Mouse (Mus musculus): ENCODE measurements around the gene Swsap1.
A peak's percentile ranks its signal among the peaks of the same experiment; 100 is the strongest.

Swsap1 gene

DNA sequence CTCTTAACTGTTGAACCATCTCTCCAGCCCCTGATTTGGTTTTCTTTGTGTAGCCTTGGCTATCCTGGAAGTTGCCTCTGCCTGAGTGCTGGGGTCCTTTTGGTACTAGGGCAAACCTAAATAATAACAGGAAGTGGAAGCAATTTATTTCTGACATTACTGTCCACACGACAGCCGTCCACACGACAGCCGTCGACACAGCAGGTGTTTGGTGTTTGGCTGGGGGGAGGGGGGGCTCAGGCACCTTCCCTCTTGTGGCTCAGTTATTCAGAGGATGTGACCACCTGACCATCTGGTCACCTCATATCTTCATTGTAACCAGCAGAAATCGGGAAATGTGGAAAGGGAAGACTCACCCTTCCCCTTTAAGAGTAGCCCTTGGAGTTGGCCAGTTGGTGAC is 13.3 kb downstream of the Swsap1 start:
- no peak for DNase-seq (ENCODE audit: low read depth)

DNA sequence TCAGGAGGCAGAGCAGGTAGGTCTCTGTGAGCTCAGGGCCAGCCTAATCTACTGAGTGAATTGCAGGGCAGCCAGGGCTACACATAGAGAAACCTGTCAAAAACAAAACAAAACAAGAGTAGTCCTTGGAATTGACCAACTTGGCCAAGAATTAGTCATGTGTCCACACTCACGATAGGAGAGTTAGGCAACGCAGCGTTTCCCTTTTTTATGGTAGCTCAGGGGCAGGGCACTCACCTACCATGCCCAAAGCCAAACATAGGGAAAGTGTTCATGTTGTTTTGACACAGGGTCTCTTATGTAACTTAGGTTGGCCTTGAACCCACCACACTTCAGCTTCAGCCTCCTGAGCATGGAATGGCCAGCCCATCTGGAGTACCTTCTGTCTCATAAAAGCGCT is 13.7 kb downstream of the Swsap1 start:
- no peak for DNase-seq (ENCODE audit: low read depth)

DNA sequence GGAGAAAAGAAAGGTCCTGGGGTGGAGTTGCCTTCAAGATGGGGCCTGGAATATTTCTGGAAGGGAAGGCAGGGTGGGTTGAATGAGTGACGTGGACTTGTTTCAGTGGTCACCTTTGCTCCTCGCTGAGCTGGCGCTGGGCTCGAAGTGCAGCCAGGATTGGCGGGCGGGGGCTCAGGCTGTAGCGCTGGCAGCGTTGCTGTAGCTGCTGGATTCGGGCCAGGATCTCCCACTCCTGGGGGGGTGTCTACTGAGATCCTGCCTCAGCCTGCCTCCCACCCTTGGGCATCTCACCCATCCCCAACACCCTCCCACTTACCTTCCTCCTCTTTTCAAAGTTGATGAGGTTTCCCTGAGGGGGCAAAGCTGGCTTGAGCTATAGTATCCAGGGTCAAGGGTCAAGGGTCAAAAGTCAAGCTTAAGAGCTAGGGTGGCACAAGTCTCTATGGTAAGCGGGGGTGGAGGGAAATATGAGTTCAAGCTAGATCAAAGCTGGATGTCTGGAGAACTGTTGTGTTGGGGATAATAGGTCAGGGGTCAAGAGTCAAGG is 21.1 kb downstream of the Swsap1 start:
- DNase-seq (ENCODE audit: low read depth) = no peak

DNA sequence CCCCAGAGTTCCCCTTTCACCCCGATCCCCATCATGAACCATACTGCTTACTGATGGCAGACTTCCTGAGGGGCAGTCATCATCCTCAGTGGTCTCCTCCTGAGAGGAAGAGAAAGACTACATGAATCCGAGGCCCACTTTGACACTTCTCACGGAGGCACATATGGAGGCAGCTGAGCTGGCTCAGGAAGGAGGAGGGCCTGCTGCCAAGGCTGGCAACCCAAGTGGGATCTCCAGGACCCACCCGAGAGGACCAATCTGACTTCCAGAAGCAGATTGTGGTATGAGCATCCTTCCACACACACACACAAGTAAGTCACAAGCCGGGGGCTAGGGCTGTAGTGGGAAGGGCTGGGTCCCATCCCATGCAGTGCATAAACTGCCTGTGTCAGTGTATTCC is 21.8 kb downstream of the Swsap1 start:
- DNase-seq (ENCODE audit: low read depth) = no peak

DNA sequence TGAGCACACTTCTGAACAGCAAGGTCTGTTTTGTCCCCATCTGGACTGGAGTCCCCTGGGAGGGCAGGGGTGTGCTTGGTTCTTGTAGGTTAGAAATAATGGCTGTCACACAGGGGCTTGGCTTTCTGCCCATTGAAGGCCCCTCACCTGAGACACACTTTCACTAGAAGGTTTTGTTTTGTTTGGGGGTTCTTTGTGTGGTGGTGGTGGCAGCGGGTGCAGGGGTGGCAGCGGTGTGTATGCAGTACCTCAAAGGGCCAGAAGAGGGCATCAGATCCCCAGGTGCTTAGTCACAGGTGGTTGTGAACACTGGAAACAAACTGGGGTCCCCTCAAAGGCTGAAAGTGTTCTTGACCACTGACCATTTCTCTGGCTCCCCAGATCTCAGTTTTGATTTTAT is 22.4 kb downstream of the Swsap1 start:
- no peak for DNase-seq (ENCODE audit: low read depth)

DNA sequence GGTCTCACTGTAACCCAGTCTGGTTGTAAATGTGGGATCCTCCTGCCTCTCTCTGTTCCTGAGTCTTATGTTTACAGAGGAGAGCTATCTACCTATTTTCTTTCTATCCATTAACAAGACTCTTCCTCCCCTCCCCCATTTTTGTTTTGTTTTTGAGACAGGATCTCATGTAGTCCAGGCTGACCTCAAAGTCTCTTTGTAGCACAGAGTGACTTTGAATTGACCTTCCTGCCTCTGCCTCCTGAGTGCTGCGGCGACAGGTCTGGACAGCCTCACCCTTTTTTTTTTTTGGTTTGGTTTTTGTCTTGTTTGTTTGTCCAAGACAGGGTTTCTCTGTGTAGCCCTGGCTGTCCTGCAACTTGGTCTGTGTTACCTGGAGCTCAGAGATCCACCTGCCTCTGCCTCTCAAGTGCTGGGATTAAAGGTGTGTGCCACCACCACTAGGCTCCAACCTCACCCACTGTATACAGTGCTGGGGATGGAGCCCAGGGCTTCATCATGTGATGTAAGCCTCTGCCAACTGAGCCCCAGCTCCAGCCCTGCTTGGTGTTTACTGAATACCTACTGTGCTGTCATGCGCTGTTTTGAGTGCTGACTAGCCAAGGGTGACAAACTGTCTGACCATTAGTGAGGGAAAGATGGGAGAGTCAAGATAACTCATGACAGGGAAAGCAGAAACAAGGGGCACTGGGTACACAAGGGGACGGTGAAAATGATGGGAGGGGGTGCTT is 23.0 kb downstream of the Swsap1 start:
- no peak for DNase-seq (ENCODE audit: low read depth)

DNA sequence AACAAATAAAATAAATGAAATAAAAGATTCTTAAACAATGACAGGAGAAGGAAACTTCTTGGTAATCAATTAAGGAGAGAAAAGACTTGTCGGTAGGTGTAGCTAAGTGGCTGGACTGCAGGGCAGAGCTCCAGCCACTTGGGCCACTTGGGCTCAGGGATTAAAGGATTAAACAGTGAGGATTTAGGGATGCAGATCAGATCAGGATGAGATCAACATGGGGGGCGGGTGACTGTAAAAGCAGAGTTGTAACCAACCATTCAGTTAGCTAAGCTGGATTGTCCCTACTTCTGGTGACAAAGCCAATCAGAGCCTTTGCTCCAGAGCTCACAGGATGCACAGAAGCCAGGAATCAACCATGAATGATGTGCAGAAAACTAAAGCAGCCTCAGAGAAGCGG is 28.4 kb downstream of the Swsap1 start:
- DNase-seq (ENCODE audit: low read depth) = no peak

DNA sequence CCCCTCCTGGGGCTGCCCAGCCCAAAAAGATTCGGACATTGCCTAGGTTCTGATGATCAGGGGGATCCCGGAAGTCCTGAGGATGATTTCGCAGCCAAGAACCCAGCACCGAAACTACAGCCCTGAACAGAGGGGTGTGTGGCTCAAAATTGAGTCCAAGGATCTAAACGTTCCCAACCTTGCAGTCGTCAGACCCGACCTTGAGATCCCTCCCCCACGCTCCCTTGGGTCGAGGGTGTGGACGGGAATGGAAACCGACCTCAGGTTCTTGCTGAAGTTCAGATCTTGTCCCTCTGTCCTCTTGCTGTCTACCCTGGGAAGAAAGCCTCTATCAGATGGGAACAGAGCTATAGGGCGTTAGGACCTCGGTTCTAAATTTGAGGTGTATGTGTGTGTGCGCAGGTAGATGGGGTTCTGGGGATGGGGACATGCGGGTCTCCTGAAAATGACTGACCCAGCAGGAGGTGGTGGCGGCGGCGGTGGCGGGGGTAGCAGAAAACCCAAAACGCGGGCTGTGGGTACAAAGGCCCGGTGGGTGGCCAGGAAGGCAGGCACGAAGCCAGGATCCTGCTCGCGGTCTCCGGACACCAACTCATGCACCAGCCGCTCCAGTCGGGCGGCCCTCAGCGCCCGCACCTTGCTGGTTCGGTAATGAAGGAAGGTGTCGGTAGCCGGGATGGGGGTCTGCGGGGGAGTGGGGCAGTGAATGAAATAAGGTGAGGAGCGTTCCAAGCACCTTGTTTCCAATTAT is 32.2 kb downstream of the Swsap1 start:
- DNase-seq (ENCODE audit: low read depth) = no peak

DNA sequence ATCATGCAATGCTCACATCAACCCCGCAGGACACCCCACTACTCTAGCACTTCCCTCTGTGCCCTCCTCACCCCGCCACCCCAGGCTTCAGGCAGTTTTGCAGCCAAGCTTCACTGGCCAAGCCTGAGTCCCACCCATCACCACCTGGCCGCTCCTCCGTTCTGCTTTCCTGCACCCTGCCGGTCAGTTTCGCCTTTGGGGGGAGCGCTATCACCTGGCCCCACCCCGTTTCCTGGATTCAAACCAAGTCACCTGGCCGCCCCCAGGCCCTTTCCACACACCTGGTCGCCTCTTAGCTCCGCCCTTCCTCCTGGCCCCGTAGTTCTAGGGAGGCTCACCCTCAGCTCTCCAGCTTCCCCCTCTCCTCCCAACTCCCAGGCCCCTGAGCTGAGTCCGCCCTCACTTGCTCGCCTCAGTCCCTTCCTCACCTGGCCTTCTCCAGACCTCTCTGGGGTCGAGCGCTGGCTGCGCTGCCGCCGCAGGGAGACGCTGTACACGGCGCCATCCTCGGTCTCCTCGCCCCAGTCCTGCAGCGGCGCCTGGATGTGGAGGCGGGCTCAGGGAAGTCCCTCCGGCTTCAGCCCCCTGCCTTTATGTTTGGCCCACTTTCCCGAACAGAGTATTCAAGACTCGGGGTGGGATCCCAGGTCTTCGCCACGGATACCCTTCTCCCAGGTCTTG is 33.0 kb downstream of the Swsap1 start:
- DNase-seq (ENCODE audit: low read depth) = no peak

DNA sequence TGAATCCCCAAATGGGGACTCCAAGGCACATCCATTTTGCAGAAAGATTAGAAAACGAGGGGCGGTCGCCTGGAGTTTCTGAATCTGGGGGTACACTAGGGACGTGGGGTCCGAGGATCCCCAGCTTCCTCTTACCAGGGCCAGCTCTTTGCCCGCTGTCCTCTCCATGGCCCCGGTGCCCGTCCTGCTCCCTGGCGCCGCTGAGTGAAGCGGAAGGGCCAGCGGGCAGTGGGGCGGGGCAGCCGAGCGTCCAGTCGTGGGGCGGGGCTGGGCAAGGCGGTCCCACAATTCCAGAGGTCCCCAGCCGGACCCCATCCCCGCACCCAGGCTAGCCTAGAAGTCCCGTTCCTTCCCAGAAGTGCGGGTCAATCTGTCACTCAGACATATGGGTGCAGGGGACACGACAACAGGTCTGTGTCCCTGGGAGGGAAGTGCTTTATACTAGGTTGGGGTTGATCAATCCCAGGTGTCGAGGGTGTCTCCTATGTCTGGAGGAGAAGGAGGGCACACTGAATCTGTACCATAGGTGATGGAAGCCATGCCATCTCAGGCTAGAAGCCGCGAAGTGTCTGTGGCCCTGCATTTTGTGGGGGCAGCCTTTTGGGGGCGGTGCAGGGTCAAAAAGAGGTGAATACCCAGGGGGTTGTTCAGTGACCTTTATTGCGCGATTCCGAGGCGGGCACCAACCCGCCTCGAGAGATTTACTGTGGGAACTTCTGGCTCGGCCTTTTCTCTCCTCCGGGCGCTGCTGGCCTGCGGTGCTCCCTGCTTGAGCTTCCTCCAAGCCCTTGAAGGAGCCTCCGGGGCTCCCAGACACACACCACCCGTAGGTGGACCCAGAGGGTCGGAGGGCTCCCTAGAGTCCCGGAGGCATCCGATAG is 33.9 kb downstream of the Swsap1 start, which contains the start of gene Rgl3:
Rgl3 (minus strand) TSS at position 217 of the 881 bp plus-strand sequence.
- DNase-seq (ENCODE audit: low read depth) = no peak

DNA sequence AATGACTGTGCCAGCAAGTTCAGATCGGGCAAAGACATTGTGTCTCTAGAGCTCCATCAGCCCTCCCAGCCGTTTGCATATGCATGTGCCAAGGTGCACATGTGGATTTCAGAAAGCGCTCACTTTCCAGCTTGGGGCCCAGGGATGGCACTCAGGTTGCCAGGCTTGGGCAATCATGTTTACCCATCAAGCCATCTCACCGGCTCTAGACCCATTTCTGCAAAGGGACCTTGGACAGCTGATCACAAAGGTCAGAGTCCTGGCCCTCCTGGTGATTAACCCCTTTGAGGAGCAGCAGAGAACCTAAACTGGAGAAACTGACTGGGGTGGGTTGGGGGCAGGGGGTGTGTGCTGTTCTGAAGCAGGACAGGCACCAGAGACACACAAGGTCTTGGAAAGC is 36.7 kb downstream of the Swsap1 start:
- DNase-seq (ENCODE audit: low read depth) = no peak

DNA sequence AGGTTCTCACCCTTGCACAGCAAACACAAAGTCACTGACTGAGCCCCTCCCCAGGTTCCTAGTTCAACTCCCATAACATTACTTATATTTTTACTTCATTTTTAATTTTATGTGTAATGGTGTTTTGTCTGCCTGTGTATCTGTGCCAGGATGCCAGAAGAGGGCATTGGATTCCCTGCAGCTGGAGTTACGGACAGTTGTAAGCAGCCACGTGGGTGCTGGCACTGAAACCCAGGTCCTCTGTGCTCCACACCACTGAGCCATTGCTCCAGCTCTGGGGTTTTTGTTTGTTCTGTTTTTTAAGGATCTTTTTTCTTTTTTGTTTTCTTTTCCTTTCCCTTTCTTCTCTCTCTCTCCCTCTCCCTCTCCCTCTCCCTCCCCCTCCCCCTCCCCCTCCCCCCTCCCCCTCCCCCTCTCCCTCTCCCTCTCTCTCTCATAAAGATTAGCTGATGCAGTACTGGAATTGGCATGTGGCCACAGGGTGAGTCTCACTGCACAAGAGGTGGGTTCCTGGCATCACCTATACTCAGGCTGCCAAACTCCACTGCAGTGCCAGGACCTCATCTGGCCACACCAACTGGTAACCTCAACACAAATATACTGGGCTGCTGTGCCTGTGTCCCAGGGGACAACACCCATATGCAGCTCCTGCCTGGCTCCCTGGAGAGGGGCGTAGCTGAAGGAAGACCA is 40.8 kb downstream of the Swsap1 start:
- no peak for DNase-seq (ENCODE audit: low read depth)

DNA sequence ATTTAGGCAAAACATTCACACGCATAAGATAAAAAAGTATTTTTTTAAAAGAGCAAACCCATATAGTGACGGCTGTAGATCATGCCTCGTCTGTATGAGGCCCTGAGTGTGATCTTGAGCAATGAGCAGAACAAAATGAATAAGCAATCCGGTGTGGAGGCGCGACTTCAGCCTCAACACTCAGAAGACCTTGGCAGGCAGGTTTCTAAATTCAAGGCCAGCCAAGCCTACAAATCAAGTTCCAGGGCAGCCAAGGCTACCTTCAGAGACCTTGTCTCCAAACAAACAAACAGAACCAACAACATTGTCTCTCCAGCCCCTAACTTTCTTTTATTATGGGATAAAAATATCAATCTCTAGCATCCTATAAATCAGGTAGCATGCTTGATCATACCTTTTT is 44.7 kb downstream of the Swsap1 start:
- DNase-seq (ENCODE audit: low read depth) = no peak

DNA sequence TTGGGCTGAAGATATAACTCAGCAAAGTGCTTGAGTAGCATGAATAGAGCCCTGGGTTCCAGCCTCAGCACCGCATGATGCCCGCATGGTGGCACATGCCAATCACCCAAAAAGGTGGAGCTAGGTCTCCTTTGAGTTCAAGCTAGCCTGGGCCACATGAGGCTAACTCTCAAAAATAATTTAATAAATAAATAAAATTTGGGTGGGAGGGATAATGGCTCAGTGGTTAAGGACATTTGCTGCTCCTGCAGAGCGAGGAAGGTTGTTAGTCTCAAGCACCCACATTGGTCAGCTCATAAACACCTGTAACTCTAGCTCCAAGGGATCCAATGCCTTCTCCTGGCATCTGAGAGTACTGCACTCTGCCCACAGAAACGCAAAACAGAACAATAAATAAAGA is 46.1 kb downstream of the Swsap1 start:
- DNase-seq (ENCODE audit: low read depth) = no peak

DNA sequence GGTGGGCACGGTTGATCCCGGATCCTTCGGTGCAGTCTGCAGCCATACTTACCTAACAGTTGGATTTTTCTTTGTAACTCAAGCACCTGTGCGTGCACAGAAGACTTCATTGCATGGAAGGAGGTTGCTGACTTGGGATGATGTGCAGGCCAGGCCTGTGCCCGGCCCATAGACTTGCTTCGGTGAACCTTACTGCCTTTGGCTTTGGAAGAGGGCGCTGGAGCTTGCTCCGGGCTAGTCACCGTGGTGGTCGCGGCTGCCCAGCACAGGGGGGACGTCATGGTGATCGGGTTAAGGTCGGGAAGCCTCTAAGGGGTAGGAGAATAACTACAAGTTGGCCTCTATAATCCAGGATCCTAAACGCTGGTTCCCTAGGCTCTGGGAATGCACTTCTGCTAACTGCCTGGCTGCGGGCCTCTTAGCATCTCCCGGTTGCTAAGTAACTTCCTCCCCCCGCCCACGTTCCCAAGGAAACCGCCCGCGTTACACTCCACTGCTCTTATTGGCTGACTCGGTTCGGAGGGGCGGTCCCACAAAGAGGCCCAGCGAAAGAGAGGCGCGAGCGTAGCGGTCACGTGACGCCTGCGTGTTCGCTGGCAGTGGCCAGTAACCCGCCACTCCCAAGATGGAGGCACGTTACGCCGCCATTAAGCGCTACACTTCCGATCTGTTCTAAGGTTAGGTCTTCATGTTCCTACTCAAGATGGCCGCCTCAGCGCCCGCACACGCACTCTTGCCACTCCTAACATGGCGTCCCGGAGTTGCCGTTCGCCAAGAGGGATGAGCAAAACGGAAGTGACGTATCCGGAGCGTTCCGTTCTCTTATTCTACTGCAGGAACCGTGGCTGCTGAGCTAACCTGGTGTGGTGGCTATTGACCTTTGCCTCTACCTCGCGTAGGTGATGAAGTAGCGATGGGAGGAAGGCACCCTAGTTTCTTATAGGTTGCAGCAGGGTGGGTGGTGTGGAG is 46.9 kb downstream of the Swsap1 start, which contains the start of the genes Ccdc151 and Prkcsh:
Ccdc151 (minus strand) TSS at position 441 of the 969 bp plus-strand sequence.
Prkcsh (plus strand) TSS at position 613 of the 969 bp plus-strand sequence.
- DNase-seq (ENCODE audit: low read depth) = peak; percentile 100

DNA sequence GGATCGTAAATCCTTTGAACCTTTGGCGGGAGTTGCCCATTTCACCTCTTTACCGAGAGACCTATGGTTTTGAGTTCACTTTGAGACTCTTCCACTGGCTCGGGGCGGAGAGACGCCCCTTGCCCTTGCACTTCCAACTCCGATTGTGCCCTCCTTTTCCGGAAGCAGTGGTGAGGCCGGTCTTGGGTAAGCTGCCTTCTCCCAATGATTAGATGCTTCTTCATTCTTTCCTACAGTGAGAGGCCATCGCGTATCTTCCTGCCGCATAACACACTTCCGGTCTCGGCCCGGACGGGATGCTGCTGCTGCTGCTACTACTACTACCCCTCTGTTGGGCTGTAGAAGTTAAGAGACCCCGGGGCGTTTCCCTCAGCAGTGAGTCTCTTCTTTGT is 47.6 kb downstream of the Swsap1 start:
- DNase-seq (ENCODE audit: low read depth) = peak; percentile 37

DNA sequence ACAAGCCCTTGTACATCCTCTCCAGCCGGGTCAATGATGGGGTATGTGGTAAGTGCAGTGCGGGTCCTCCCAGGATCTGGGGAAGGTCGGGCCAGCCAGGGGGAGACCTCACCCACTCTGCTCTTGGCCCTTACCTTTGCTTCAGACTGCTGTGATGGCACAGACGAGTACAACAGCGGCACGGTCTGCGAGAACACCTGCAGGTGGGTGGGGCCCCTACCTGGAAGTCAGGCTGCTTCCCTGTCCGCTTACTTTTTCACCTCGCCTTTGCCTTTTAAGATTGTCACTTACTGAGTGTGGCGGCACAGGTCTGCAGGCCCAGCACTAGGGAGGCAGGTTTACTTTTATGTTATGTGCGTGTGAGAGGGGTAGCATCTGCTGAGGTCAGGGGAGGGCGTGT is 49.0 kb downstream of the Swsap1 start:
- no peak for DNase-seq (ENCODE audit: low read depth)
